Mouse (Mus musculus) skeletal muscle tissue, adult 2 months (tissue): ENCODE results near the gene Cops9.
A peak's percentile ranks its signal among the peaks of the same experiment; 100 is the strongest.

Experiments used
- DNase-seq: peaks from one replicate; pipeline ENCODE4 v3.0.0-alpha.2; 2012; ENCODE audit warnings: low read depth, low spot score

Gene Cops9

GRCm38 (mm10) chr1:92641514-92642272 lies at the start of gene Cops9:
TSS of gene Cops9 (minus strand) at chr1:92641985.
- DNase-seq: peak; percentile 90

- DNase-seq: no peak
These were observed 49.5 kb upstream of the Cops9 start for GRCm38 (mm10) chr1:92691166-92691844.

- no peak for DNase-seq
These were observed 45.2 kb upstream of the Cops9 start for GRCm38 (mm10) chr1:92686994-92687393.

- no peak for DNase-seq
These were observed 41.4 kb upstream of the Cops9 start for GRCm38 (mm10) chr1:92683151-92683550.

GRCm38 (mm10) chr1:92680668-92681603 lies 39.2 kb upstream of the Cops9 start:
- peak; percentile 48 for DNase-seq

GRCm38 (mm10) chr1:92678757-92679156 lies 37.0 kb upstream of the Cops9 start:
- no peak for DNase-seq

- peak; percentile 57 for DNase-seq
These were observed 34.8 kb upstream of the Cops9 start for GRCm38 (mm10) chr1:92676676-92676975.

GRCm38 (mm10) chr1:92675932-92676675 lies 34.3 kb upstream of the Cops9 start:
- no peak for DNase-seq

GRCm38 (mm10) chr1:92673258-92673782 lies 31.5 kb upstream of the Cops9 start:
- no peak for DNase-seq

GRCm38 (mm10) chr1:92671326-92671725 lies 29.5 kb upstream of the Cops9 start:
- no peak for DNase-seq

- no peak for DNase-seq
These were observed 27.6 kb upstream of the Cops9 start for GRCm38 (mm10) chr1:92669430-92669829.

- DNase-seq: no peak
These were observed 25.3 kb upstream of the Cops9 start for GRCm38 (mm10) chr1:92667106-92667505.

- DNase-seq: no peak
These were observed 17.6 kb upstream of the Cops9 start for GRCm38 (mm10) chr1:92659392-92659791.

- DNase-seq: no peak
These were observed 15.4 kb upstream of the Cops9 start for GRCm38 (mm10) chr1:92657025-92657820.

- no peak for DNase-seq
These were observed 12.9 kb upstream of the Cops9 start for GRCm38 (mm10) chr1:92654676-92655075.

- DNase-seq: no peak
These were observed 11.4 kb upstream of the Cops9 start for GRCm38 (mm10) chr1:92653179-92653578.

- no peak for DNase-seq
These were observed 9.7 kb upstream of the Cops9 start for GRCm38 (mm10) chr1:92651467-92651866.

GRCm38 (mm10) chr1:92648673-92649072 lies 6.9 kb upstream of the Cops9 start, which contains the start of gene Otos:
TSS of gene Otos (minus strand) at chr1:92648841.
- peak; percentile 85 for DNase-seq

GRCm38 (mm10) chr1:92648197-92648596 lies 6.4 kb upstream of the Cops9 start:
- DNase-seq: peak; percentile 22

- peak; percentile 50 for DNase-seq
These were observed 6.0 kb upstream of the Cops9 start for GRCm38 (mm10) chr1:92647752-92648151.
